Mouse (Mus musculus) lung, postnatal 0 days (tissue): ENCODE measurements around the gene Slc25a36. TPM values are rescaled to one million over a fixed set of nuclear protein-coding genes. Genes with fewer than 3 reads are reported as not detected.

ENCODE experiments used
- ATAC-seq: fragments of 200-750 bp; cut with Nextera tagmentation; 2 replicates; pipeline ENCODE4 v1.8.0; 2017; ENCODE audit warnings: moderate library complexity
- DNase-seq: peaks from one replicate; pipeline ENCODE4 v3.0.0-alpha.2; 2016; ENCODE audit warnings: low spot score
- H3K27ac ChIP-seq: fragments of 300-500 bp; sonication (generic); 2 replicates; pipeline ENCODE4 v1.5.1; 2014; ENCODE audit warnings: antibody characterized with exemption, mild to moderate bottlenecking, low read length, mixed read lengths
- H3K27me3 ChIP-seq: fragments of 300-500 bp; sonication (generic); replicated peaks from 2 replicates; pipeline ENCODE4 v1.6.1; 2014; ENCODE audit warnings: low read length, mixed read lengths; ENCODE audit not compliant: insufficient read depth
- H3K36me3 ChIP-seq: fragments of 300-500 bp; sonication (generic); 2 replicates; pipeline ENCODE4 v1.6.1; 2014; ENCODE audit warnings: low read length, mixed read lengths; ENCODE audit not compliant: insufficient read depth
- H3K4me1 ChIP-seq: fragments of 300-500 bp; sonication (generic); 2 replicates; pipeline ENCODE4 v1.6.1; 2014; ENCODE audit warnings: antibody characterized with exemption, low read depth, low read length, mixed read lengths; ENCODE audit not compliant: insufficient read depth
- H3K4me2 ChIP-seq: fragments of 300-500 bp; sonication (generic); replicated peaks from 2 replicates; pipeline ENCODE4 v1.6.1; 2014; ENCODE audit warnings: low read depth, mild to moderate bottlenecking, low read length, moderate library complexity, mixed read lengths
- H3K4me3 ChIP-seq: fragments of 300-500 bp; sonication (generic); 2 replicates; pipeline ENCODE4 v1.5.1; 2014; ENCODE audit warnings: low read depth, low read length
- H3K9ac ChIP-seq: fragments of 300-500 bp; sonication (generic); replicated peaks from 2 replicates; pipeline ENCODE4 v1.6.1; 2014; ENCODE audit warnings: low read depth, mild to moderate bottlenecking
- H3K9me3 ChIP-seq: fragments of 300-500 bp; sonication (generic); 2 replicates; pipeline ENCODE4 v1.6.1; 2016; ENCODE audit warnings: low read length, mixed read lengths
- CTCF ChIP-seq: IDR thresholded peaks from 2 replicates; pipeline ENCODE4 v1.5.1; 2016; ENCODE audit warnings: antibody characterized with exemption, mild to moderate bottlenecking
- EP300 ChIP-seq: IDR thresholded peaks from 2 replicates; pipeline ENCODE4 v1.6.1; 2016; ENCODE audit warnings: antibody characterized with exemption, mild to moderate bottlenecking, control low read depth
- WGBS: fragments of 180-500 bp; shearing (Covaris S2); extraction: QIAGEN DNeasy Blood & Tissue Kit; methylation state at CpG from one replicate; pipeline ENCODE4 v1.1.7; 2014; 5-methylcytosine and 5-hydroxymethylcytosine counted together
- polyA plus RNA-seq: library from polyadenylated mRNA; unstranded; fragments of >200 nt; fragmentation: Nextera tagmentation; extraction: Ambion mirVana; gene quantifications from 2 replicates; pipeline ENCODE4 v1.2.1, GENCODE M21; 2015

Gene Slc25a36
- polyA plus RNA-seq, 1 experiment from 2014 or later, result 54.1 TPM

GRCm38 (mm10) chr9:97105400-97105985, 5.5 kb downstream of the Slc25a36 start:
- 52% methylated on average over 2 of the region's 2 CpGs for WGBS
- Histone ChIP-seq H3K27me3 (no peaks in the 10 kb centered on the region), H3K27ac (peak overlapping the region; percentile 71), H3K36me3 (no peaks in the 10 kb centered on the region), H3K9ac (no peak overlapping the region), H3K4me1 (peaks cover 14% of the 10 kb centered on the region; the same call in 1 of the 2 replicates), H3K4me2 (no peak overlapping the region), H3K9me3 (no peaks in the 10 kb centered on the region), H3K4me3 (no peak overlapping the region)
- TF ChIP-seq CTCF (no peak), EP300 (no peak)
- ATAC-seq (no peak), DNase-seq (peak; percentile 17)

- Histone ChIP-seq H3K4me1 (peaks cover 4% of the 10 kb centered on the region; the same call in 1 of the 2 replicates), H3K27ac (no peak overlapping the region), H3K4me3 (no peak overlapping the region), H3K36me3 (no peaks in the 10 kb centered on the region), H3K9ac (no peak overlapping the region), H3K27me3 (no peaks in the 10 kb centered on the region), H3K4me2 (no peak overlapping the region), H3K9me3 (no peaks in the 10 kb centered on the region)
- DNase-seq (no peak), ATAC-seq (no peak)
- TF ChIP-seq EP300 (no peak), CTCF (no peak)
- WGBS, result 62% methylated on average over 2 of the region's 2 CpGs
Observed at GRCm38 (mm10) chr9:97103376-97104061, 7.4 kb downstream of the Slc25a36 start.

- no peak overlapping the region for H3K9ac ChIP-seq
- WGBS, result 43% methylated on average over 4 of the region's 4 CpGs
- no peak overlapping the region for H3K4me3 ChIP-seq
- DNase-seq (peak; percentile 17), ATAC-seq (no peak)
- no peaks in the 10 kb centered on the region for H3K9me3 ChIP-seq
- H3K4me2 ChIP-seq, result no peak overlapping the region
- H3K27ac ChIP-seq, result no peak overlapping the region
- H3K36me3 ChIP-seq, result peaks cover 1% of the 10 kb centered on the region; the same call in 1 of the 2 replicates
- no peaks in the 10 kb centered on the region for H3K4me1 ChIP-seq
- H3K27me3 ChIP-seq, result no peaks in the 10 kb centered on the region
- TF ChIP-seq EP300 (peak; percentile 50; the same call in 1 of the 2 replicates), CTCF (no peak)
Observed at GRCm38 (mm10) chr9:97098985-97099384, 12.0 kb downstream of the Slc25a36 start.

- peaks cover 6% of the 10 kb centered on the region; the same call in 1 of the 2 replicates for H3K36me3 ChIP-seq
- no peaks in the 10 kb centered on the region for H3K4me1 ChIP-seq
- ATAC-seq (no peak), DNase-seq (no peak)
- H3K27ac ChIP-seq, result no peak overlapping the region
- no peak for TF ChIP-seq CTCF
- no peak for TF ChIP-seq EP300
- 62% methylated on average over 1 of the region's 1 CpGs for WGBS
- no peak overlapping the region for H3K9ac ChIP-seq
- H3K4me3 ChIP-seq, result no peak overlapping the region
- no peak overlapping the region for H3K4me2 ChIP-seq
- H3K9me3 ChIP-seq, result no peaks in the 10 kb centered on the region
- H3K27me3 ChIP-seq, result no peaks in the 10 kb centered on the region
Observed at GRCm38 (mm10) chr9:97096180-97096579, 14.8 kb downstream of the Slc25a36 start.

GRCm38 (mm10) chr9:97087850-97088249, 23.1 kb downstream of the Slc25a36 start:
- Histone ChIP-seq H3K4me1 (no peaks in the 10 kb centered on the region), H3K9me3 (no peaks in the 10 kb centered on the region), H3K9ac (no peak overlapping the region), H3K4me2 (no peak overlapping the region), H3K27ac (no peak overlapping the region), H3K4me3 (no peak overlapping the region), H3K27me3 (no peaks in the 10 kb centered on the region), H3K36me3 (no peaks in the 10 kb centered on the region; the same call in 1 of the 2 replicates)
- DNase-seq (no peak), ATAC-seq (no peak)
- TF ChIP-seq EP300 (no peak), CTCF (no peak)

- Histone ChIP-seq H3K36me3 (no peaks in the 10 kb centered on the region; the same call in 1 of the 2 replicates), H3K9ac (no peak overlapping the region), H3K9me3 (no peaks in the 10 kb centered on the region), H3K4me3 (no peak overlapping the region), H3K27ac (no peak overlapping the region), H3K4me1 (no peaks in the 10 kb centered on the region), H3K27me3 (no peaks in the 10 kb centered on the region), H3K4me2 (no peak overlapping the region)
- peak; percentile 31; the same call in 1 of the 2 replicates for TF ChIP-seq CTCF
- no peak for TF ChIP-seq EP300
- DNase-seq, result no peak
- 87% methylated on average over 2 of the region's 2 CpGs for WGBS
- no peak for ATAC-seq
Observed at GRCm38 (mm10) chr9:97084628-97085027, 26.3 kb downstream of the Slc25a36 start.
